In the genomic region with DNA sequence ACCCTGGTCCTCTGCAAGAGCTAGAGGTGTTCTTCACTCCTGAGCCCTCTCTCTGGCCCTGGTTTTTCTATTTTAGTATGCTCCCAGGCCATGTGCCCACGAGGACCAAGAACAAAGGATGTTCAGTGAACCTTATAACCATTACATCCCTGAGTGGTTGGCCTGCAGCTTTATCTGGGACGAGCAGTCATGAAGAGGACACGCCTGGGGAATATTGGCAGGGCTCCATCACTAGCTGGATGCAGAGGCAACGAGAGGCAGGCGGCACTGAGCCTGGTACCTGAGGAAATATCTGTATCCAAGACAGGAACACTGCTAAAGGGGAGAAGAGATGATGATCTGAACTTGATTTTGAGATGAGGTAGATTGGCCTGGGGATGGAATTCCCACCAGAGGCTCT, we compare ENCODE assay signal across 22 mouse cellular contexts. TPM values are rescaled to one million over a fixed set of nuclear protein-coding genes. Genes with fewer than 3 reads are reported as not detected.
DNase-seq lines count a peak whose midpoint lies in the region; ATAC-seq and TF ChIP-seq lines count a peak whose summit lies in the region.
"Had no signal": no experiment of that assay in that cellular context is flagged by ENCODE, and none has a peak within 500 bp of the region (broad histone marks: within the 10 kb centered on the region; RNA-seq: fewer than 3 reads in every experiment).

No protein-coding gene starts in this region.

- no peaks in the 10 kb centered on the region for H3K79me2 ChIP-seq in MEL (ENCODE audit: control insufficient read depth, insufficient read depth, low read length, poor library complexity)

- H3K4me3 ChIP-seq in kidney, embryonic 14.5 days (ENCODE audit: low read length), result no peak overlapping the region
- H3K4me3 ChIP-seq in MEL (ENCODE audit: control insufficient read depth in 1 of 2, insufficient read depth in 1 of 2, low read depth in 2 of 2, low read length in 2 of 2), result no peak overlapping the region
- H3K4me3 ChIP-seq: forebrain, embryonic 15.5 days; intestine, embryonic 15.5 days; layer of hippocampus, adult 2 months; left cerebral cortex, adult 2 months; limb, embryonic 12.5 days had no signal

- WGBS in kidney, embryonic 14.5 days, result 72% methylated on average over 5 of the region's 5 CpGs

- H3K4me2 ChIP-seq in kidney, embryonic 14.5 days (replicated peaks; ENCODE audit: low read depth, low read length), result no peak overlapping the region
- H3K4me2 ChIP-seq: forebrain, embryonic 15.5 days; heart, embryonic 11.5 days; hindbrain, embryonic 14.5 days; intestine, embryonic 15.5 days; limb, embryonic 12.5 days had no signal

- no peaks in the 10 kb centered on the region for H3K4me1 ChIP-seq in kidney, embryonic 14.5 days (ENCODE audit: control insufficient read depth, insufficient read depth, low read length)
- H3K4me1 ChIP-seq in MEL (ENCODE audit: control insufficient read depth in 1 of 2, insufficient read depth in 2 of 2, low read length in 2 of 2), result peaks cover 0 to 9% of the 10 kb centered on the region in 2 experiments; a peak in 1 of 4 replicates
- H3K4me1 ChIP-seq: forebrain, embryonic 15.5 days; limb, embryonic 12.5 days had no signal

- H3K27ac ChIP-seq in kidney, embryonic 14.5 days (ENCODE audit: low read depth, low read length), result no peak overlapping the region
- H3K27ac ChIP-seq in MEL (ENCODE audit: control insufficient read depth, low read depth, low read length), result no peak overlapping the region
- H3K27ac ChIP-seq: forebrain, embryonic 15.5 days; hindbrain, embryonic 14.5 days; intestine, embryonic 15.5 days; layer of hippocampus, adult 2 months; left cerebral cortex, adult 2 months; limb, embryonic 12.5 days; liver, embryonic 14.5 days had no signal

- no peak overlapping the region for H3K9ac ChIP-seq in kidney, embryonic 14.5 days (ENCODE audit: low read depth, low read length)
- no peak overlapping the region for H3K9ac ChIP-seq in MEL (ENCODE audit: control insufficient read depth, low read depth, low read length, poor library complexity, severe bottlenecking)
- H3K9ac ChIP-seq: forebrain, embryonic 15.5 days; hindbrain, embryonic 14.5 days; intestine, embryonic 15.5 days; limb, embryonic 12.5 days; liver, embryonic 14.5 days had no signal

- no peaks in the 10 kb centered on the region for H3K27me3 ChIP-seq in kidney, embryonic 14.5 days (ENCODE audit: control insufficient read depth, insufficient read depth, low read length)
- no peaks in the 10 kb centered on the region for H3K27me3 ChIP-seq in MEL (ENCODE audit: control insufficient read depth in 1 of 2, insufficient read depth in 2 of 2, low read length in 2 of 2)
- H3K27me3 ChIP-seq: forebrain, embryonic 15.5 days; intestine, embryonic 15.5 days; limb, embryonic 12.5 days had no signal

- TF ChIP-seq RAD21 in MEL (IDR thresholded peaks at IDR 0.05; ENCODE audit: low read depth, low read length), result no peak

- no peaks in the 10 kb centered on the region; the same call in 1 of the 2 replicates for H3K9me3 ChIP-seq in kidney, embryonic 14.5 days (ENCODE audit: control insufficient read depth, low read length)
- H3K9me3 ChIP-seq in MEL (replicated peaks; ENCODE audit: insufficient read depth, low read length), result no peaks in the 10 kb centered on the region
- H3K9me3 ChIP-seq: forebrain, embryonic 15.5 days; intestine, embryonic 15.5 days; limb, embryonic 12.5 days had no signal

- TF ChIP-seq EP300 in MEL (IDR thresholded peaks at IDR 0.05; ENCODE audit: low read depth in 1 of 2, low read length in 2 of 2), result peak; percentile 46; a peak in 3 of 4 replicates

- no peaks in the 10 kb centered on the region for H3K36me3 ChIP-seq in kidney, embryonic 14.5 days (ENCODE audit: control insufficient read depth, insufficient read depth, low read length)
- H3K36me3 ChIP-seq in MEL (ENCODE audit: control insufficient read depth in 1 of 2, insufficient read depth in 2 of 2, low read length in 2 of 2), result no peaks in the 10 kb centered on the region
- H3K36me3 ChIP-seq: forebrain, embryonic 15.5 days; intestine, embryonic 15.5 days; limb, embryonic 12.5 days had no signal

- TF ChIP-seq CTCF in MEL (IDR thresholded peaks at IDR 0.05 in 2 of 3, conservative IDR thresholded peaks at IDR 0.05 in 1 of 3; ENCODE audit: control insufficient read depth in 1 of 3, insufficient read depth in 1 of 3, low read depth in 2 of 3, low read length in 3 of 3, poor library complexity in 1 of 3, severe bottlenecking in 1 of 3), result no peak

- no peak for ATAC-seq in kidney, embryonic 14.5 days (ENCODE audit: low FRiP score, low TSS enrichment)
- ATAC-seq: forebrain, embryonic 15.5 days; intestine, embryonic 15.5 days had no signal

- peak; percentile 70 for DNase-seq in kidney, adult 11 months
- peak; percentile 56 for DNase-seq in MEL (ENCODE audit: low read depth, low spot score)
- DNase-seq in Muller cell, postnatal 12 days (ENCODE audit: inconsistent ontology term), result peak; percentile 25
- DNase-seq in kidney, postnatal 14 days, result peak; percentile 60
- no peak for DNase-seq in lung, postnatal 10 days
- DNase-seq in right cerebral cortex, postnatal 36 days (ENCODE audit: low spot score in 2 of 2), result no peak
- DNase-seq: adrenal gland, adult 2 months; heart, postnatal 14 days; lung, postnatal 14 days; right cerebral cortex, postnatal 14 days; thymus, postnatal 14 days had no signal

- TF ChIP-seq POLR2A in MEL (IDR thresholded peaks at IDR 0.05; ENCODE audit: control insufficient read depth in 1 of 2, insufficient read depth in 1 of 2, low read depth in 1 of 2, low read length in 2 of 2, poor library complexity in 1 of 2), result no peak

TF ChIP-seq in MEL, 35 proteins besides CTCF, POLR2A, EP300 and RAD21:
- TF ChIP-seq JUND (IDR thresholded peaks at IDR 0.05; ENCODE audit: low read depth, low read length) (no peak), TCF12 (IDR thresholded peaks at IDR 0.05; ENCODE audit: low read depth, low read length) (peak; percentile 45; the same call in 1 of the 2 replicates), GATA1 (IDR thresholded peaks at IDR 0.05; ENCODE audit: low read depth, low read length) (0 out of 2 replicates have a peak, but pooled peaks have one; percentile 16)

RNA-seq across cellular contexts. Expression of gene Helt, which starts 37.3 kb away (rescaled TPM):
- not detected in 2 replicates for polyA plus RNA-seq in kidney, embryonic 14.5 days (2014; fragmentation: Nextera tagmentation; extraction: Ambion mirVana)
- not detected in 2 replicates for total RNA-seq in MEL (2012; rRNA removed)
- not detected for polyA plus RNA-seq in MEL (2012; ENCODE audit: insufficient read depth in 1 of 2, insufficient read length in 2 of 2, low read depth in 1 of 2, low replicate concordance in 2 of 2, missing spikeins in 1 of 2)
- total RNA-seq: adrenal gland, adult 2 months; gastrocnemius, postnatal 4 days; layer of hippocampus, adult 2 months; left cerebral cortex, adult 2 months had no signal
- polyA plus RNA-seq: cerebellum, adult 2 months; heart, embryonic 11.5 days; hindbrain, embryonic 14.5 days; intestine, embryonic 15.5 days; limb, embryonic 12.5 days; liver, embryonic 14.5 days had no signal

Comparison
In these comparisons a context has a peak if more than half of its experiments do, and no peak if none do; other contexts are left out.
1. DNase-seq: peak in kidney, adult 11 months (single experiment), MEL (single experiment), Muller cell, postnatal 12 days (single experiment) and kidney, postnatal 14 days (single experiment); none in lung, postnatal 10 days (single experiment) and right cerebral cortex, postnatal 36 days (0 of 2).